Mouse (Mus musculus) lung, postnatal 14 days (tissue): ENCODE results near the gene Rnft2.

Source experiments
- DNase-seq: peaks from one replicate; pipeline ENCODE4 v3.0.0; 2021

Gene Rnft2

DNA sequence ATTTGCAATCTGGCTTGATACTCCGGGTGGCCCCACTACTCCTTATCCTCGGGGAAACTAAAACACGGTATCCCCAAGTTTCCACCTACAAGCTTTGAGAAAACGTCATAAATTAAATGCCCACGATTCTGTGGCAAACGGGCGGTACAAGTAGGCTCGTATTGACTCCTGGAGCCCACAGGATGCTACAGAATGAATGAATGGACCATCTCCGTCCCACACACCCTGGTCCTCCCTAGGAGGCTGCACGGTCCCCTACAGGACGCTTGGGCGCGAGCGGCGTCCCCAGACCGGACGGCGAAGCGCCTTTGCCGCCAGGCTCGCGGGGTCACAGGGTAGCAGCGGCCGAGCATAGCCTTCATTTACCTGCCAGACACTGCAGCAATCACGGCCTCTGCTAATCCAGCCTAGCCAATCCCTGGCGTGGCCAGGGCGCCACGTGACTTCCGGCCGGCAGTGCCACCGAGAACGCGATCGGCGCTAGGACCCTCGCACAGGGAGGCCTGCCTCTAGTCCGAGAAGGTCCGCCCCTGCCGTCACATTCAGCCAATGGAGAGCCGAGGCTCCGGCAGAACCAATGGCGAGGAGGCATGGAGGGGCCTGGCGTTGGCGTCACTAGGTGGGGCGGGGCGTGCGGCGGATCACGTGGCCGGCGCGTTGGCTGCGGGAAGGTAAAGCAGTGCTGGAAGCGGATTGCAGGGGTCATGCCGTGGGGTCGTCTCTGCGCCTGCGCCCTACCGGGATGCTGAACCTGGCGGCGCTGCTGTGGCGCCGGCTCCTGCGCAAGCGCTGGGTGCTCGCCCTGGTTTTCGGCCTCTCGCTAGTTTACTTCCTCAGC, at the start of gene Rnft2, which contains the start of gene 2410131K14Rik:
Gene Rnft2, minus strand, starts transcription at position 511 of the 838 bp plus-strand sequence.
Gene 2410131K14Rik, plus strand, starts transcription at position 622 of the 838 bp plus-strand sequence.
- peak; percentile 99 for DNase-seq

DNA sequence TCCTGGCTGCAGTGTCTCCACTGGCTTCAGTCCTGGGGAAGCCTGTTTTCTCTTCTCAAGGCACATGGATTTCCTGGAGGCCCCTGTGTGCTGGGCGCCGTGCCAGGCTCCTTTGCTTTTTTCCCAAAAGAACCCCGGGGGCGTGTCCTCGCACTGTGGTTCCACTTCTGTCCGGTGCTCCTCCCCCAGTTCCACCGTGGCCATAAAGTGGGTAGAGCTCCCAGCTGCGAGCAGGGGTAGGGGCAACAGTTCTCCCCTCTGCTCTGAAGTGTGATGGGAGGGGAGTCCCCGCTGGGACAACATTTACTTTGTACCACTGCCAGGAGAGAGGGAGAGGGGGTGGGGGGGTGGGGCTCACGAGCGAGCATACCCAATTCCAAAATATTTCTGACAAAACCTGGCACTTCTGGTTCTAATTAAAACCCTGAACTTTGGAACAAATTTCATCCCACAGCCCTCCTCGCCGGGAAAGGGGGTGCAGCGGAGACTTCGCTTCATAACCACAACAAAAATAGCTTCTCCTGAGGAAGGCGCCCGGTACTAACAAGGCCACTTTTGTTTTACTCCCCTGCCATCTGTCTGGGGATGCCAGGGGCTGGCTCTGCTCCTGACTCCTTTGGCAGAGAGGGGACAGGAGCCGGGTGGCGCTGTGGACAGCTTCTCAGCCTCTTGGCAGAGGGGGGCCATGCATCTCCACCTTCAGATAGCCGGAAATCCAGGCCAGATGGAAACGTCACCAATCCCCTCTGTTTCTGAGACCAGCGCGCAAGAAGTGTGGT, 49.4 kb upstream of the Rnft2 start:
- peak; percentile 96 for DNase-seq

DNA sequence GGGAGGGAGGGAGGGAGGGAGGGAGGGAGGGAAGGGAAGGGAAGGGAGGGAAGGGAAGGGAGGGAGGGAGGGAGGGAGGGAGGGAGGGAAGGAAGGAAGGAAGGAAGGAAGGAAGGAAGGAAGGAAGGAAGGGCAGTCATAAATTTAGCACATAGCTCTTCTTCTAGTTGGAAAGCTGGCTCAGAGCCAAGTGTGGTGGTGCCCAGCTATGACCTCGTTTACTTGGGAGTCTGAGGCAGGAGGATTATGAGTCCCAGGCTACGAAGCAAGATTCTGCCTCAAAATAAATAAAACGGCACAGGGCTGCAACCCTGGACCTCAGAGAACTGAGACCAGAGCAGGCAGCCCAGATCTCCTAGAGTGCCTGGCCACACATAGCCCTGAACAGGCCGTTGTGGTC, 47.6 kb upstream of the Rnft2 start:
- no peak for DNase-seq

DNA sequence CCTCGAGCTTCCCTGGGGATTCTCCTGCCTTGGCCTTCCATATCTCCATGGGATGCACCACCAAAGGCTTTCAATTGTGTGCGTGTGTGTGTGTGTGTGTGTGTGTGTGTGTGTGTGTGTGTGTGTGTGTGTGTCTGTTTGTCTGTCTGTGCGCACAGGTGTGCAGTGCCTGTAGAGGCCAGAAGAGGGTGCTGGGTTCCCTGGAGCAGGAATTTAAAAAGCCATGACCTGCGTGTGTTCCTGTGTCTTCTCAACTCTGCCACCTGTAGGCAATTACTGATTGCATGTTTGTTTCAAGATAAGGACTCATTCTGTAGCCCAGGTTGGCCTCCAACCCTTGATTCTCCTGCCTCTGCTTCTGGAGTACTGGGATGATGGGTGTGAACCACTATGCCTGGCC, 46.5 kb upstream of the Rnft2 start:
- no peak for DNase-seq

DNA sequence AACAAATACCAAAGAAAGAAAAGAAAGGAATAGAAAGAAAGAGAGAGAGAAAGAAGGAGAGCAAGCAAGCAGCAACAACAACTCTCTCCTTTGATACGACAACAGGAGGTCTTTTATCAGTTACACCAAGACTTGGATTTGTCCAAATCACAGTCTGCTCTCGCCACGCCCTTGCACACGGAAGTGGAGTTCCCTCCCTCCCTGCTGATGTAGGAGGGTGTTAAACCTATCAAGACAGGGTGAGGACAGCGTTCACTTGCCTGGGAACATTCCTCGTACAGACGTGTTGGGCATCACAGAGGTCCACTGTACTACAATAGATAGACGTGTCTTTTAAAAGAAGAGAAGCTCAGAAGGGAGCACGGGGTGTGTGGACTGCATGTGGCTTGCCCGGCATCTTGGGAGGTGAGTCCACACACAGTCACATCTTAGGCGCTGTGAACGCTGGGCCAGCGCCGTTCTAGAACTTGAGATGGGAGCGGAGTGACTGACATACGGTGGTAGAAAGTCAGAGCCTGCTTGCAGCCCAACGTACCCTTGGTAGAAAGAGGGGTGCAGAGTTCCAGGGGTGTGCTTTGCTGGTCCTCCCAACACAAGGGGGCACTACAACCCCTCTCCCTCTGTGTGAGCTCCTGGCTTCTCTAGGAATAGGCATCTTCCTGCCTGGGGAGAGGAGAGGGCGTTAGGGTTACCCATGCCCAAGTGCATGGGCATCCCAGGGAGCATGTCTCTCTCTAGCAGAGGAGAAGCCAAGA, 33.0 kb upstream of the Rnft2 start:
- DNase-seq = no peak

DNA sequence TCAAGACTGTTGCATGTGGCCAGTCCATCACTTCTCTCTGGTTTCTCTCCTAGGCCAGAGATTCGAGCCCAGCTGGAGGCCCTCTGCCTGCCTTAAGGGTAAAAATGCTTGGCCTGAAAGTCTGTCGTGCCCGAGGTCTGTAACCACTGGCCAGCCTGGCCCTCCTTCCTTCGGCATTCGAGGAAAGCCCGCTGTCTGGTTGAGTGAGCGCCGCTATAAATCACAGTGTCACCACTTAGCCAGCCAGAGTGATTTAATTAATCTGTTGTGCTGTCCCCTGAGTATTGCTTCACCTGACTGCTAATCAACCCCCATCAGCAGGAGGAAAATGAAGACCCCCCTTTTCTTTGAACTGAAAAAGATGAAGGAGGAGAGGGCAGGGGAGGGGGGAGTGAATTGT, 31.8 kb upstream of the Rnft2 start:
- no peak for DNase-seq

DNA sequence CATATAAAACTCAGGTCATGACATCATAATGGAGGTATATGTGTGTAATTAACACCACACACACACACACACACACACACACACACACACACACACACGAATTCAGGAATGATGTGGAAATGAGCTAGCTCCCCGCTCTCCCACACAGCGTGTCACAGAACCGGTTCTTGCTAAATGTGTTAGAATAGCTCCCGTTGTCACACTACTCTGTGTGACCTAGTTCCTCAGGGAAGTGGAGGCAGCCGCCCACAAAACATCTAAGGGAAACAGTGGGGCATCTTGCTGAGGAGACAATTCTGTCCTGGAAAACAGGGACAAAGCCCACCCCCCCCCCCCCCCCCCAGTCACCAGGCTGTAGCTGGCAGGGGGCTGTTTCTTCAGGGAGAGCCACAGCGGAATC, 31.4 kb upstream of the Rnft2 start:
- no peak for DNase-seq

DNA sequence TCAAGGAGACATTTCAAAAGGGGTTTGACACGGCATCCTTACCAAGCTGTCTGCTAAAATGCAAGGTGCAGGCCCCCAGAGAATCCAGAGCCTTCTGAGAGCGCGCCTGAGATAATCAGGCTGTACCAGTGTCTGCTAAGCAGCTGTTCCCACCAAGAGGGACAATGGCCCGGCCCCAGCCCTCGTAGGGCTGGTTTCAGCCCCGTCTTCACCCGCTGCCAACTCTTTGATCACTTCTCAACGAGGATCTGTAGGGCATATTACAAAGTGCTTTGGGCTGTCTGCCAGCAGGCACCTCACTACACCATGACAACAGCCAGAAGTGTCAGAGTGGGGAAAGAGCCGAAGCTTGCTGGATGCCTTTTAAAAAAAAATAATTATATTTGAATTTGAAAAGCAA, 29.6 kb upstream of the Rnft2 start:
- DNase-seq = peak; percentile 39

DNA sequence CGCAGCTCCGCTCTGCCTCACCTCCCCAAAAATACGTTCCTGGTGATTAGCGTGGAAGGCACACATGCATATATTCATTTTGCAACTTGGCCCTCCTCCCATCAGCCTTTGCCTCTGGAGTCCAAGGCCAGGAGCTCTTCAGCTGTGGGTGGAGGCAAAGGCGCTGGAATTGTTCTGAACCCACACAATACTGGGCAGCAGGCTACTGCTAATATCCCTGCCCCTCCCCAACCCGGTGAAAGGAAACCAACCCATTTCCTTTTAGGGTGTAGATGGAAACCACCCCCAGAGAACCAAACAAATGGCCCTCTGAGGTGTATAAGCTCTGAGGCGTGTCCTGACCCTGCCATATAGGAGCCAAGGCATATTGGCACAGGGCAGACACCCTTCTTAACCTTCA, 28.5 kb upstream of the Rnft2 start:
- peak; percentile 30 for DNase-seq

DNA sequence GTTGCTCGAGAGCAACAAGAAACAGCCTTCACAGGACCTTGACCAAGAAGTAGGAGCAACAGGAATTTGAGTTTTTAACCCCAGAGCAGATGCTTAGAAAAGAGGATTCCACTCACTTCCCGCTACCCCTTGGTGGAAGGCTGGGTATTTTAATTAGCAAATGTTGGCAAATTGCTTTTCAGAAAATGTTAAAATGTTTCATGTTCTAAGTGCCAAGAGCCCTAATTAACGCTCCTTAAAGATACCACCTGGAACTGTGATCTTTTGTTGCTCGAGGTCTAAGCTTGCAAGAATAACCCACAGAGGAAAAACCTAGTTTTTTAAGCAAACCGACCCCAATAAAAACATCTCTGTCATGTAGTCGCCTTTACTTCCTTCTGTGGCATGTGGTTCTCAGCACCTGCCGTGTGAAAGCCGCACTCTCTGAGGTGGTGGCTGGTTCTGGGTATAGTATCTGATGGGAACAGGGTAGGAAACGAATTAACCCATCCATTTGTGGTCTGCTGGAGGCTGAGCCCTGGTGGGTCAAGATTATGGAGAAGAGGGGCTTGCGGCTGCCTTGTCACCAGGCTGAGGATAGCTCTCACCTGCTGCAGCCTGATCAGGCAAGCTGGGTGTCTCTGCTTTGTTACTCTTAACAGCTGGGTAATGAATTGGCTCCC, 26.7 kb upstream of the Rnft2 start:
- no peak for DNase-seq

DNA sequence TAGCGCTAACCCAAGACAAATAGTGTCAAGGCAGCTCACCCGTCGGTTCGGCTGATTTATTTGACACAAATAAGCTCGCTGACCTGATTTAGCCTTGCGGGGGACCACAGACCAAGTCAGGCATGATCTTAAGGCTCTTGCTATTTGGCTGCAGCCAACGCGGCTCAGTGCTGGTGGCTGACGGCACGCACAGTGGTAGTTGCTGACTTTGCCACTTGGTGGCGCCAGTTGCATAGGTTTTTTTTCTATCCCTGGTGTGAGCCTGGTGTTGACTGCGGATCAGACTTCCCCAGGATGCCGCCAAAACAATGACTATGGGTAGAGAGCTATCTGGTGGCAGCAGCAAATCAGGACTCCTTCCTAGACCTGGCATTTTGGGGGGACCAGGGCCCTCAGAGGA, 24.1 kb upstream of the Rnft2 start:
- DNase-seq = peak; percentile 92

DNA sequence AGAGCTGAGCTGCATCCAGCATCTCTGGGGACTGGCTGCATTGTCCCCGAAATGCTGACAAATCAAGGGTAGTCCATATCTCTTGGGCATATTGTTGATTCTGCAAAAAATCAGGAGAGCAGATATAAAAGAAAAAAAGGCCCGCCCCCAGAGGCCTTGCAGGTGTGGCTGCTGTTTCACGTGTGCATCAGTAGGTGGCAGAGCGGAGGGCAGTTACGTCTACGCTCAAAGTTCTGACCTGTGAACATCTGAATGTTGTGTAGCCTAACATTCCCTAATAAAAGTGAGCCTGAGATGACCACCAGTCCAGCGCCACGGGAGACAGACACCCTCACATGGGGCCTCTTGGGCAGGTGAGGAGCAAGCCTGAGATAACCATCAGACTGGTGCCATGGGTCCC, 21.4 kb upstream of the Rnft2 start:
- DNase-seq = no peak

DNA sequence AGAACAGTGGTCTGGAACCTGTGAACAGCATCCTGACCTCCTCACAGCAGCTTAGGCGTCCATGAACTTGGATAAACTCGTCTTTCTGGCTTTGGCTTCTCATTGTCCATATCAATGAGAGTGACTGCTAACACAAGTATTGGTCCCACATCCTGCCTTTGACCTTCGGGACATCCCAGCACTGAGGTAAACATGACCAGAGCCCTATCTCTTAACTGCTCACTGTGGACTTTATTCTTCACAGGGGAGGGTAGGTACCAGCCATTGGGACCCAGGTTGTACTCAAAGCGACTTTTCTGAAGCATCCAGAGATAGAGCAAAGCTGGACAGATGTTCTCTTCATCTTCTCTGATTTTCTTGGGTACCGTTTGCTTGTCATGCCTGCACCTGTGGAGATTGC, 20.4 kb upstream of the Rnft2 start:
- no peak for DNase-seq

DNA sequence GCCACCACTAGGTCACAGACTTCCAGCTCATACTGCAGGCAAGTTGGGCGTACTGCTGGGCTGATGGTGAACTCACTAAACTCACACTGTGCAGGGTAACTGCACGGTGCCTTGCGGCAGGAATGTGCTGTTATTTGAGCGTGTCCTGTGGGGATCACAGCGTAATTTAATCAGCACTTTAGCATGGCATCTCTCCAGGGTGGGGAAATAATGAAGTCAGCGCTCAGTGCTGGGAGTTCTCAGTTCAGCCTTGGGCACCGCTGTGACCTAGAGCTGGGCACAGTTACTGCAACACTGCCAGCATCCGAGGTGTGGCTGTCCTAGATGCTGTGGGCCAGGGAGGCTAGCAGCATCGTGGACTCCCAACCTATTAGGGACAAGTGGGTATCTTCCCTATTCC, 19.4 kb upstream of the Rnft2 start:
- DNase-seq = no peak

DNA sequence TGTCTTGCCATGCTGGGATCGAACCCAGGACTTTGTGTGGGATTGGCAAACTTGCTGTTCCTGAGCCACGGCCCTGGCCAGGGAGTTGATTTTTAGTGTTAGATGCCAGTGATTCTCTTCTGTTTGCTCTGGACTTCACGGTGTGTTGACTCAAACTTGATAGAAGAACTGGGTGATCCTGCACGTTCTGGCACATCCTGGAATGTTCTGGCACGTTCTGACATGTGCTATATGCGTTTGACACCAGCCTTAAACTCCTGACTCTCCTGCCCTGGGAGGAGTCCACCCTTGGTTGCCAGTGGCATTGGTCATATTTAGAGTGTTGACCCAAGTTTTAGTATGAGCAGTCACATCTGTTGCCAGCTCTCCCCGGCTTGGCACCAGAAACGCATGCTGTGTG, 17.5 kb upstream of the Rnft2 start:
- no peak for DNase-seq

DNA sequence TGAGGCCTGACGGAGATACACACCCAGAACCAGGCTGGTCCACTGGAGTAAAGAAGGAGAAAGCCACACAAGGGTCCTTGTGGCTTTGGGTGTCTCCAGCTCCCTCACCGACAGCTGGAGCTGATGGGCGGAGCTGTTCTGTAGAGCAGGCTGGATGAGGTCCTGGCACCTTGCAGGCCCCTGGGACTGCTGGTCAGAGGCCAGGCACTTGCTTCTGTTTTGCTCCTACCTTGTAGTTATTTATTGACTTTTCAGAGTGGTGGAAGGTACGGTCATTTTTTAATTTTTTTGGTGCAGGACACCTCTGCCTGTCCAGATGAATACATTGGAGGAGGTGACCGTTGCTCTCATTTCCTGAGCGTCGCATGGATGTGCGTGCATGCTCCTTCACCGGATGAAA, 16.3 kb upstream of the Rnft2 start:
- DNase-seq = no peak

DNA sequence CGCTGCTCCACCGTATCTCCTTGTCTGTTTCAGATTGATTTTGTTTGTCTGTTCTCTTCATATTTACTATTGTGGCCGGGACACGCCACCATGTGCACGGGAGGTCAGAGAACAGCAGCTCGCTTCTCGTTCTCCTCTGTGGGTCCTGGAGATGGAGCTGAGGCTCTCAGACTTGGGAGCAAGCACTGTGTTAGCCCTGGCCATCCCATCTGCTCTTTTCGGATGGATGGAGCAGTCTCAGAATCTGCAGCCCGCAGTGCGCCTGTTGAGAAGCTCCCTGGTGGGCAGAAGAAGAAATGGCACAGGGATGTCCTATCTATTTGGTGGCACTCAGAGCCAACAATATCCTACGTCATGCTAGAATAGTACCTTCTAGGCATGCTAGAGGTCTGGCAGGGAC, 15.7 kb upstream of the Rnft2 start:
- no peak for DNase-seq

DNA sequence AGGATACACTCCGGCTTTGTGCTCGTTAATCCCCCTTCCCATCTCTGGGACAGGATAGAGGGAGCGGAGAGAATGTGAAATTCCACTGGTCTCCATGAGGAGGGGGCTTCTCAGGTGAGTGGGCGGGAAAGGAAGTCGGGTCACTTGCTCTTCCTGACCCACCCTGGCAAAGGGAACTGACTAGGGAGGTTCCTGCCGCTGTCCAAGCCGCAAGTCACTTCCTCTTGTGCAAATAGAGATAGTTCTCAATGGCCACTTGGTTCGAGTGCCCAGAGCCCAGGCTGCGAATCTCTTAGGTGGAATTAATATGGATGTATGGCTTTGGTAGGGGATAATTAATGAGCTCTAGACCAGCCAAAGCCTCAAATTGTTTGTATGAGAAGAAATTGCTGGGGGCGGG, 15.1 kb upstream of the Rnft2 start:
- DNase-seq = no peak

DNA sequence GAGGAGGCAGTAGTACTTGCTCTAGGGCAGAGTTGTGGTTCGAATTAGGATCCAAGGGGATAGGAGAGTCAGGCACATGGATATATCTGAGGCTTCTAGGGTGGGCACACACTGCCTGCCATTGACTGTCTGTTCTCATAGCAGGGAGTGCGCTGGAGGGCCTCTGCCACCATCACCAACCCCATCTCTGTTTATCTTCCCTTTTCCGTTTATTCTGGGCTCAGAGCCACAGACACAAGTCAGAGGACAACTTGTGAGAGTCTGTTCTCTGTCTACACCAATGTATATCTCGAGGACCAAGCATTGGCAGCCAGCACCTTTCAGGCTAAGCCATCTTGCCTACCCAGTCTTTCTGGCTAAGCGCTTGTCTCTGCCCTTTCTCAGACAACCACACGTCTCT, 14.7 kb upstream of the Rnft2 start:
- DNase-seq = peak; percentile 33

DNA sequence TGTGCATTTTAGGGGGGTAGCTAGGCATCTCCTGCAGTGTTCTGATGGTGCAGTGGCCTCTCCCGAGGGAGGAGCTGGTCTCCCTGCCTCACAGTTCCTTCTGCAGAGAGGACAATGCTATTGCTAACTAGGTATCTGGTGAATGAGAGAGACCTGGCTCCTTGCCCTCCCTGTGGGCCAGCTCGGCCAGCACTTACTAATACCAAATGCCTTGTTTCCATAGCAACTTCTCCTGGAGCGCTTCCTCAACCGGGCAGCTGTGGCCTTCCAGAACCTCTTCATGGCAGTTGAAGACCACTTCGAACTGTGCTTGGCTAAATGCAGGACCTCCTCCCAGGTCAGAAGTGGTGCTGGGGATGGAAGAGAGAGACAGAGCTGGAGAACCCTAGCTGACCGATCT, 14.2 kb upstream of the Rnft2 start:
- peak; percentile 42 for DNase-seq

DNA sequence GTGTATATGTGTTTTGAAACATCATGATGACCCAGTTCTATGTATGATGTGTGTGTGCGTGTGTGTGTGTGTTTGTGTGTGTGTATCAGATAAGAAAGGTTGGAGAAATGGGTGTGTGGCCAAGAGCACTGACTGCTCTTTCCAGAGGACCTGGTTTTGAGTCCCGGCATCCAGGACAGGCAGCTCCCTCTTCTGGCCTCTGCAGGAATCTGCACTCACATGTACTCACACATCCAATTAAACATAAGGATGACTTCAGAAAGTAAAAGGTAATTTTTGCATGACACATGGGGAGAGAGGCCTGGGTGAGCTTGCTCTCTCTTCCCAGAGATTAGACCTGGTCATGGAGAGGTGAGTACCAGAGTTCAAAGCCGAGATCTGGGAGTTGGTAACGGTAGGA, 12.1 kb upstream of the Rnft2 start:
- no peak for DNase-seq

DNA sequence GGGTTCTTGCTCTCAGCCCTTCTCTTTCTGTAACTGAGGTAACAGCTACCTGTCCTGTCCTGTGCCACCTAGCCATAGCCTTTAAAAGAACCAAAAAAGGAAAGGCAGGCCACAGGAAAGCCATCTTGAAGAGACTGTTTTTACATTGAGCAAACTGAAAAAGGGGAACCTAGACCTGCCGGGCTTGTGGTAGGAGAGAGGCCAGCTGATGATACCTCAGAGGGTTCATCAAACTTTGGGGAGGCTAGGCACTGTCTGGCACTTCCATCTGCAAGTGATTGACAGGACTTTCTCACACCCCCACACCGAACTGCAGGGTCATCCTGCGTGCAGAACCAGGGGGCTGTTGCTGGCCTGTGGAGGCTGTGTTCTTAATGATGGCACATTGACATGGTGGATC, 8.6 kb upstream of the Rnft2 start:
- no peak for DNase-seq

DNA sequence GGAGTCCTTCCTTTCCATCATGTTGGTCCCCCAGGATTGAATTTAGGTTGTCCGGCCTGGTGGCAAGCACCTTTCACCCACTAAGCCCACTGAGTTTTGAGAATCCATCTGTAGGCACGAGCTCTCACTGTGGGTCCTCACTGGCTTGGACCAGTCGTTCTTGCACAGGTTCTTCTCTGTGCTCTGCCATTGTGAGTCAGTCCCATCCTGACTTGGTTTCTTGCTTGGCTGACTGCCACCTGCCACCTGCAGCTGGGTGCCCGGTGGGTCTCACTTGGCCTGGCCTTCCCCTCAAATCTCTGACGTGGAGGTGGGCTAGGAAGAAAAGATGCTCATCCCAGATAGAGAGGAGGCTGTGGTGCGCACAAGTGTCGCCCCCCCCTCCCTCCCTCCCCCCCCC, 6.1 kb upstream of the Rnft2 start:
- no peak for DNase-seq
